Mouse (Mus musculus): ENCODE data around the gene Gfap. TPM values are rescaled to one million over a fixed set of nuclear protein-coding genes. Genes with fewer than 3 reads are reported as not detected.

The Gfap gene
- polyA plus RNA-seq, 1 experiment from 2014 or later: 0.05 TPM

DNA sequence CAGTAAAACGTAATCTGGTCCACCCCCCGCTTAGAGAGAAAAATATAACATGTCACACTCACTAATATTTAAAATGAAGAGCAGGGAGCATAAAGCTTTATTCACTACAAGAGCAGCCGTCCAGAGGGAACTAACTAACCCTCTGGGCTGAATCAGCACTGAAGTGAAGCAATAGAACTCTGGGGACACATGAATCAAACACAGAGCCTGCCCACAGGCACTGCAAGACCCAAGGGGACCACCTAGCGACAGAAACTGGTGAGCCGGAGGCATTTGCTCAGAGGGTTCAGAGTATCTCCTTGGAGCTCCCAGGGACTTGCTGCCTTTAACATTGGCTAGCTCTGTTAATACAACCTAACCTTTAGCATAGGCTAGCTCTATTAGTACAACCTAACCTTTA, 10.6 kb downstream of the Gfap start:
- peaks cover 10% of the 10 kb centered on the region; the same call in 1 of the 2 replicates for H3K4me1 ChIP-seq
- WGBS: 70% methylated on average over 5 of the region's 5 CpGs

GRCm38 (mm10) chr11:102888135-102888534, 12.6 kb downstream of the Gfap start:
- Histone ChIP-seq H3K4me1 (peaks cover 19% of the 10 kb centered on the region), H3K27ac (no peak overlapping the region), H3K27me3 (ENCODE audit: insufficient read depth, poor library complexity, severe bottlenecking) (peaks cover 67% of the 10 kb centered on the region), H3K4me3 (no peak overlapping the region), H3K36me3 (no peaks in the 10 kb centered on the region), H3K9me3 (no peaks in the 10 kb centered on the region)
- DNase-seq (ENCODE audit: low spot score): no peak
- WGBS: 73% methylated on average over 3 of the region's 3 CpGs

More for the DNA sequence above, 10.6 kb downstream of the Gfap start:
- no peaks in the 10 kb centered on the region for H3K36me3 ChIP-seq
- H3K27me3 ChIP-seq (ENCODE audit: insufficient read depth, poor library complexity, severe bottlenecking): peaks cover 81% of the 10 kb centered on the region
- no peak overlapping the region for H3K27ac ChIP-seq
- DNase-seq (ENCODE audit: low spot score): no peak
- no peaks in the 10 kb centered on the region for H3K9me3 ChIP-seq
- no peak overlapping the region for H3K4me3 ChIP-seq

GRCm38 (mm10) chr11:102887433-102887832, 13.3 kb downstream of the Gfap start:
- H3K36me3 ChIP-seq: no peaks in the 10 kb centered on the region
- no peaks in the 10 kb centered on the region for H3K9me3 ChIP-seq
- H3K4me1 ChIP-seq: peaks cover 15% of the 10 kb centered on the region
- WGBS: 78% methylated on average over 5 of the region's 5 CpGs
- no peak overlapping the region for H3K4me3 ChIP-seq
- H3K27me3 ChIP-seq (ENCODE audit: insufficient read depth, poor library complexity, severe bottlenecking): peaks cover 65% of the 10 kb centered on the region
- no peak for DNase-seq (ENCODE audit: low spot score)
- no peak overlapping the region for H3K27ac ChIP-seq

GRCm38 (mm10) chr11:102884616-102885219, 16.0 kb downstream of the Gfap start, which contains the start of gene Fam187a:
Gene Fam187a (plus strand): TSS chr11:102885169.
- peaks cover 54% of the 10 kb centered on the region for H3K27me3 ChIP-seq (ENCODE audit: insufficient read depth, poor library complexity, severe bottlenecking)
- WGBS: 58% methylated on average over 10 of the region's 10 CpGs
- H3K4me1 ChIP-seq: peaks cover 23% of the 10 kb centered on the region
- H3K36me3 ChIP-seq: no peaks in the 10 kb centered on the region
- no peaks in the 10 kb centered on the region for H3K9me3 ChIP-seq
- DNase-seq (ENCODE audit: low spot score): no peak
- no peak within 1 kb of the TSS for H3K4me3 ChIP-seq
- peak within 1 kb of the TSS; percentile 42 for H3K27ac ChIP-seq

DNA sequence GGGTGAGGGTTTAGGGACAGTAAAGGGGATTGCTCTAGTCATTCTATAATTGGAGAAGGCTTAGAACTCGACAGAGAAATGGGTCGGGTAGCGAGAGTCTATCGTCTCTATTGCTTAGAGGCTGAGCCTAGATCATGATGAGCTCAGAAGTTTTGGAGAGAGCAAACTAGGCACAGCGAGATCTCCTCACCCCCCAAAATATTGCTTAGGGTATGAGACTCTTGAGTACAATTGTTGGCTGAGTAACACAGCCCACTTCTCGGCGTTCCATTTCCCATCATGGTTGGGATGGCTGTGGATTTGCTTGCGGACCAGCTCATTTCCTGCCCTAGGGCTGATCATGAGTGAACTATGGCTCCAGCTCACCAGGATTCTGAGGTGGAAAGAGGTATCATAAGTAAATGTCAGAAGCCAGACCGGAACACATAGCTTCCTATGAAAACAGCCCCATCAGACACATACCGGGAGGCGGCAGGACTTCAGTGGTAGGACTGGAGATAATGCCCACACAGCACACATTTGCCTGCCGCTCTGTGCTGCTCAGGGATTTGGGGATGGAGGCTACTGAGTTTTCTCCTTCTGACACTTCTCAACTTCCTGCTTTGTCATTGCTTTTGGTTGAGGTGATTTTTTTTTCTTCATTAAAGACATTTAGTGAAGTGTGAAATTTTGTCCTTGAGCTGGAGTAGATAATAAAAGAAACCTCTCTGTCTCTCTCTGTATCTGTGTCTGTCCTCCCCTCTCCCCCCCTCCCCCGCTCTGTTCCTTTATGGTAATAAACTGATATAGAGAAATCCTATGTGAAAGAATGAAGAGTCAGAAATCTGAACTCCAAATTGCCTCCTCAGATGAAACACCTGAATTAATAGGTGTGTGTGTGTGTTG, 19.2 kb downstream of the Gfap start:
- peaks cover 30% of the 10 kb centered on the region for H3K4me1 ChIP-seq
- H3K27me3 ChIP-seq (ENCODE audit: insufficient read depth, poor library complexity, severe bottlenecking): peaks cover 26% of the 10 kb centered on the region; the same call in 1 of the 2 replicates
- DNase-seq (ENCODE audit: low spot score): no peak
- peaks cover 12% of the 10 kb centered on the region for H3K36me3 ChIP-seq
- no peaks in the 10 kb centered on the region for H3K9me3 ChIP-seq
- peak overlapping the region; percentile 98 for H3K27ac ChIP-seq
- H3K4me3 ChIP-seq: peak overlapping the region; percentile 86
- 16% methylated on average over 13 of the region's 13 CpGs for WGBS

- H3K4me3 ChIP-seq: peak within 1 kb of the TSS; percentile 86
Measured at GRCm38 (mm10) chr11:102880585-102881313, 20.0 kb downstream of the Gfap start, which contains the start of the genes Eftud2 and Ccdc103. Gene Eftud2 (minus strand): TSS chr11:102880985. Gene Ccdc103 (plus strand): TSS chr11:102881204.

GRCm38 (mm10) chr11:102879558-102879957, 21.2 kb downstream of the Gfap start:
- DNase-seq (ENCODE audit: low spot score): no peak
- Histone ChIP-seq H3K9me3 (no peaks in the 10 kb centered on the region), H3K27ac (no peak overlapping the region), H3K27me3 (ENCODE audit: insufficient read depth, poor library complexity, severe bottlenecking) (peaks cover 12% of the 10 kb centered on the region; the same call in 1 of the 2 replicates), H3K4me3 (peak overlapping the region; percentile 86), H3K36me3 (peaks cover 32% of the 10 kb centered on the region), H3K4me1 (peaks cover 26% of the 10 kb centered on the region)
- 87% methylated on average over 2 of the region's 2 CpGs for WGBS

More at GRCm38 (mm10) chr11:102880585-102881313, 20.0 kb downstream of the Gfap start, which contains the start of the genes Eftud2 and Ccdc103:
- H3K9me3 ChIP-seq: no peaks in the 10 kb centered on the region
- peak within 1 kb of the TSS; percentile 98 for H3K27ac ChIP-seq
- H3K27me3 ChIP-seq (ENCODE audit: insufficient read depth, poor library complexity, severe bottlenecking): peaks cover 18% of the 10 kb centered on the region; the same call in 1 of the 2 replicates
- DNase-seq (ENCODE audit: low spot score): peak; percentile 96
- H3K36me3 ChIP-seq: peaks cover 20% of the 10 kb centered on the region
- under 1% methylated on average over 62 of the region's 62 CpGs for WGBS
- peaks cover 30% of the 10 kb centered on the region for H3K4me1 ChIP-seq

DNA sequence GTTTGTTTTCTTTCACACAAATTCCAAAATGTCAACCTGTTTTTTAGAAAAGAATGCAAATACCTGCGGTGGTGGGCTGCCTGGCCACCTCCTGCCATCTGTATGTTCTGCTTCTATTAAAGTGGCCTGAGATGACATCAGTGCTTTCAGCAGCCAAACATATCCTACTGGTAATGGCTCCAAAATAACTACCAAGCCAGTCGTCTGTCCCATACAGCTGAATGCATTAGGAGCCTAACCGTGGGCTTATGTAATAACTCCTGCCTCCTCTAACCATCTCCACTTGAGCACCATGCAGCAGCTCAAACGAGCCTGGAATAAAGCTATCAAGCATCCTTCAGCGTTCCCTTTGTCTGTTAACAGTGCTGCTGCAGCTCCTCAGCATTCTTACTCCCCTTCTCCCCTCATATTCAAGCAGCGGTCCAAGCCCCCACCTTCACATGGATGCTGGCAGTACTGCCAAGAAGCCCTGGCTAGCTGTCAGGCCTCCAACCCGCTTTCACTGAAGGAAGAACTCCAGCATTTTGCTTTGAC, 25.8 kb downstream of the Gfap start:
- no peak for DNase-seq (ENCODE audit: low spot score)
- Histone ChIP-seq H3K27ac (no peak overlapping the region), H3K4me1 (peaks cover 9% of the 10 kb centered on the region), H3K9me3 (no peaks in the 10 kb centered on the region), H3K27me3 (ENCODE audit: insufficient read depth, poor library complexity, severe bottlenecking) (no peaks in the 10 kb centered on the region), H3K4me3 (no peak overlapping the region), H3K36me3 (peaks cover 67% of the 10 kb centered on the region)
- 90% methylated on average over 7 of the region's 7 CpGs for WGBS

- 55% methylated on average over 4 of the region's 4 CpGs for WGBS
- peaks cover 92% of the 10 kb centered on the region for H3K36me3 ChIP-seq
- no peak overlapping the region for H3K27ac ChIP-seq
- DNase-seq (ENCODE audit: low spot score): no peak
- no peaks in the 10 kb centered on the region for H3K27me3 ChIP-seq (ENCODE audit: insufficient read depth, poor library complexity, severe bottlenecking)
- no peaks in the 10 kb centered on the region for H3K9me3 ChIP-seq
- H3K4me3 ChIP-seq: no peak overlapping the region
- no peaks in the 10 kb centered on the region for H3K4me1 ChIP-seq
Measured at GRCm38 (mm10) chr11:102864272-102864671, 36.4 kb downstream of the Gfap start.

GRCm38 (mm10) chr11:102859933-102860332, 40.8 kb downstream of the Gfap start:
- WGBS: 94% methylated on average over 8 of the region's 8 CpGs
- H3K27me3 ChIP-seq (ENCODE audit: insufficient read depth, poor library complexity, severe bottlenecking): no peaks in the 10 kb centered on the region
- H3K4me3 ChIP-seq: no peak overlapping the region
- DNase-seq (ENCODE audit: low spot score): no peak
- H3K4me1 ChIP-seq: no peaks in the 10 kb centered on the region
- no peaks in the 10 kb centered on the region for H3K9me3 ChIP-seq
- peaks cover 96% of the 10 kb centered on the region for H3K36me3 ChIP-seq
- H3K27ac ChIP-seq: no peak overlapping the region

DNA sequence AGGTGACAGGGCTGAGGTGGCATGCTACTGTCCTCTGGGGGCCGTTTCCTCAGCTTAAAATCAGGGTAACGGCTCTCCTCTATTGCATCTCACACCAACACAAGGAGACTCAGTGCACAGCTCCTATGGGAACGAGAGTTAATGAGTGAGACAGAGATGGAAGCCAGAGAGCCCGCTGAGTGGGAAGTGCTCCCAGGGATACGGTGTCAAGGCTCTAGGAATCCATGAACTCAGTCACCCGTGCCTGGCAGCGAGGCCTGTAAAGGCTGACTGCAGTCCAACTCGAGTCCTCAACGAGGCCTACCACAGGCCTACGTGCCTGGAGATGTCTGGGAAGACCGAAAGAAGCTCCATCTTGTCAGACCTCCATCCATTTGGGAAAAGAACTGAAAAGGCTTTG, 41.8 kb downstream of the Gfap start:
- 95% methylated on average over 11 of the region's 11 CpGs for WGBS
- DNase-seq (ENCODE audit: low spot score): no peak
- H3K4me1 ChIP-seq: no peaks in the 10 kb centered on the region
- H3K4me3 ChIP-seq: no peak overlapping the region
- H3K36me3 ChIP-seq: peaks cover 98% of the 10 kb centered on the region
- H3K9me3 ChIP-seq: no peaks in the 10 kb centered on the region
- no peak overlapping the region for H3K27ac ChIP-seq
- no peaks in the 10 kb centered on the region for H3K27me3 ChIP-seq (ENCODE audit: insufficient read depth, poor library complexity, severe bottlenecking)

GRCm38 (mm10) chr11:102855941-102856340, 44.8 kb downstream of the Gfap start:
- no peak for DNase-seq (ENCODE audit: low spot score)
- Histone ChIP-seq H3K4me3 (no peak overlapping the region), H3K36me3 (peaks cover 98% of the 10 kb centered on the region), H3K27ac (no peak overlapping the region), H3K27me3 (ENCODE audit: insufficient read depth, poor library complexity, severe bottlenecking) (no peaks in the 10 kb centered on the region), H3K9me3 (no peaks in the 10 kb centered on the region), H3K4me1 (no peaks in the 10 kb centered on the region)
- WGBS: 87% methylated on average over 6 of the region's 6 CpGs
